Mouse (Mus musculus) layer of hippocampus, postnatal 14 days (tissue): Measurements from ENCODE around the gene Rpn1. TPM values are rescaled to one million over a fixed set of nuclear protein-coding genes. Genes with fewer than 3 reads are reported as not detected.
A peak's percentile ranks its signal among the peaks of the same experiment; 100 is the strongest.

Experiments
- DNase-seq, 2 experiments: peaks; one replicate each; pipeline ENCODE4 v3.0.0; 2021 to 2022; ENCODE audit warnings: low spot score in 2 of 2, mixed read lengths in 1 of 2
- total RNA-seq, 2 experiments: library from RNA; stranded (reverse); gene quantifications; 2 replicates each; pipeline ENCODE4 v1.2.3; 2021

Gene Rpn1
- total RNA-seq, 2 experiments from 2014 or later, result 143 to 166 TPM

DNA sequence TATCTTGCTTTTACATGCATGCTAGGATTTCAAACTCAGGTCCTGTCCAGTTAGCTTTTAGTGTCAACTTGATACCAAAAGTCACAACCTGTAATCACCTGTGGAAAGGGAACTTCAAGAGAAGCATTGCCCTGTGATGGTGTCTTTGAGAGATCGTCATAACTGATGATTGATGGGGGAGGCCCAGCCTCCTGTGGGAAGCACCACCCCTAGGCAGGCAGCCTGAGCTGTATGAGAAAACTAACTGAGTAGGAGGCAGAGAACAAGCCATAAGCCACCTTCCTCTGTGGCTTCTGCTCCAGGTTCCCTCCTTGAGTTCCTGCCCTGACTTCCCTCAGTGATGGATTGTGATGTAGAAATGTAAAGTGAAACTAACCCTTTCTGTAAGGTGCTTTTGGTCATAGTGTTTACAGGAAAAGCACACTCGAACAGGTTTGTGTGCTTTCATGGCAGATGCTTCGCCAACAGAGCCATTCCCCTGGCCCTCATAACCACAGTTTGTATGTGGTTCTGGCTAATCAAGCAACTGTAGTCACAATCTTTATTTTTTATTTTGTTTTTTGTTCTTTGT is 20.1 kb upstream of the Rpn1 start:
- no peak for DNase-seq

- no peak for DNase-seq
These were observed 19.2 kb upstream of the Rpn1 start for GRCm38 (mm10) chr6:88065116-88065515.

GRCm38 (mm10) chr6:88065968-88066367 is 18.3 kb upstream of the Rpn1 start:
- DNase-seq, result no peak

DNA sequence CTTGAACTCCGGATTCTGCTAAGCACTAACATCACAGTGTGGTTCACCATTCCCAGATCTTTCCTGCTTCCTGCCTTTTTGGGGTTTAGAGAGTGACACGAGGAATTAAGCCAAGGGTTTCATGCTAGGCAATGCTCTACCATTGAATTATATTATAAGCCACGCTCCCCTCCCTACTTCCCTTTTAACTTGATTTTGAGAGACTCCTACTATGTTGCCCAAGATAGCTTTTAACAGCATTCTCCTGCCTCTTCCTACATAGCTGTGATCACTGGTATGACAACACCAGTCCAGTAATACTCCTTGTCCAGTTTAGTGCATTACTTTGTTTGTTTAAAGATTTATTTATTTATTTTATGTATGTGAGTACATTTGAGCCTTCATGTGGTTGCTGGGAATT is 16.6 kb upstream of the Rpn1 start:
- DNase-seq, result no peak

- DNase-seq, result no peak
These were observed 15.5 kb upstream of the Rpn1 start for GRCm38 (mm10) chr6:88068739-88069138.

DNA sequence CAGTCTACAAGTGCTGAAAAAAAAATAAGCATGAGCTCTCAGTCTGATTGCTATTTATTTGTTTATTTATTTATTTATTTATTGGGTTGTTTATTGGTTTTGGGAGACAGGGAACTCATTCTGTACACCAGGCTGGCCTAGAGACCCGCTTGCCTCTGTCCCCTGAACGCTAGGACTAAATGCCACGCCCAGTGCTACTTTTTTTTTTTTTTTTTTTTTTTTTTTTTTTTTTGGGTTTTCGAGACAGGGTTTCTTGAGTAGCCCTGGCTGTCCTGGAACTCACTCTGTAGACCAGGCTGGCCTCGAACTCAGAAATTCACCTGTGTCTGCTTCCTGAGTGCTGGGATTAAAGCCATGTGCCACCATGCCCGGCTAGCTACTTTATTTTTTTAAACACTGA is 13.8 kb upstream of the Rpn1 start:
- no peak for DNase-seq

- no peak for DNase-seq
These were observed 13.1 kb upstream of the Rpn1 start for GRCm38 (mm10) chr6:88071216-88071615.

GRCm38 (mm10) chr6:88074752-88075554 is 9.3 kb upstream of the Rpn1 start:
- DNase-seq, result peak; percentile 94 to 96

GRCm38 (mm10) chr6:88075960-88076517 is 8.2 kb upstream of the Rpn1 start:
- DNase-seq, result no peak

- no peak for DNase-seq
These were observed 1.2 kb upstream of the Rpn1 start for GRCm38 (mm10) chr6:88083095-88083494.

DNA sequence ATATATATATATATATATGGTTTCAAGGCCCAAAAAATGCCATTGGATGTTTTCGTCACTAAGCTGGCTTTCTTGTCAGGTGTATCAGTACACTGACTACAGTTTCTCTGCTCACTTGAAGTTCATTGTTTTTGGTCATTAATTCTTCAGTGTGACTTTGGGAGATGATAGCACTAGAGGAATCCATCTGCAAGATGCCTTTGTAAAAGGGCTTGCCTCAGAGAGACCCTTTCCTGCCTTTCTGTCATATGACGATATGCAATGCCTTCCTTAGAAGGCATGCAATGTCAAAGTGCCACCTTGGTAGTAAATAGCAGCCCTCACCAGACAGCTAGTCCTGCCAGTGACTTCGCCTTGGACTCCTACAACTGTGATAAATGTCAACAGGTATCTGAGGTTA is 610 bp upstream of the Rpn1 start:
- no peak for DNase-seq

- no peak for DNase-seq
These were observed 4.7 kb downstream of the Rpn1 start for GRCm38 (mm10) chr6:88088971-88089370.

GRCm38 (mm10) chr6:88095377-88095776 is 11.1 kb downstream of the Rpn1 start:
- DNase-seq, result no peak

GRCm38 (mm10) chr6:88102096-88102495 is 17.8 kb downstream of the Rpn1 start:
- DNase-seq, result no peak

DNA sequence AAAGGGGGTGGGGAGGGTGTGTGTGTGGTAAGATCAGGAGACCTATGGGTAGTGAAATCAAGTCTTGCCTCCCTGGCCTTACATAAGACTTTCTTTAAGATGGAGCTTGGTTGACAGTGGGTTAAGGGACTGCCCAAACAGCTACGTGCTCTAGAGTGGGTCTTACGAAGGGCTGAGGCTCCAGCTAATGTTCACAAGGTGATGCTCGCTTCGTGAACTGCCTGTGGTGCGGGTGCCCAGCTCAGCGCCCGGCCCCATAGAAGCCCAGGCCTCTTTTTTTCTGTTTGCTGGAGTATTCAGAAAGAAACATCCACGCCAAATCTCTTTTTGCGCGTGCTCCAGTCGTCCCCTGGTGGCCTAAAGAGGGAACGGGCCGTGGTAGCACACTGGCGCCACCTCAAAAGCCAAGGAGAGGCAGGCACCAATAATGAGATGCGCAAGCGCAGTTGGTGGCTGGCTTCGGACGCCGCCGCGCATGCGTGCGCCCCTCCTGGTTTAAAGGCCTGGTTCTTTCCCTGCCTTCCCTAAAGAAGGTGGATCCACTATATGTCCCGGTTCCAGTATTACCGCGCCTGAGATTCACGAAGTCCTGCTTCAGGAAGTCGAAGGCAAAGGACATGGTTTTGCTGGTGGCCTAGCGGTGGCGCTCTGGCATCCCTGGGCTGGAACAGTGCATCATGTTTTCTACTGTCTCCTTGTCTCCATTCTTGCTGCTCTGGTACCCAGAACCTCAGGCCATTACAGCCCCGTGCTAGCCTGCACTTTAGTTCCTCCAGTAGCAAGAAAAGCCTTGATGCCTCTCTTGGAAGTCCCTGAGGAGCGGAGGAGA is 21.7 kb downstream of the Rpn1 start:
- DNase-seq, result peak; percentile 94 to 97

GRCm38 (mm10) chr6:88106612-88107123 is 22.4 kb downstream of the Rpn1 start:
- no peak for DNase-seq

GRCm38 (mm10) chr6:88107661-88108535 is 23.6 kb downstream of the Rpn1 start:
- no peak for DNase-seq

DNA sequence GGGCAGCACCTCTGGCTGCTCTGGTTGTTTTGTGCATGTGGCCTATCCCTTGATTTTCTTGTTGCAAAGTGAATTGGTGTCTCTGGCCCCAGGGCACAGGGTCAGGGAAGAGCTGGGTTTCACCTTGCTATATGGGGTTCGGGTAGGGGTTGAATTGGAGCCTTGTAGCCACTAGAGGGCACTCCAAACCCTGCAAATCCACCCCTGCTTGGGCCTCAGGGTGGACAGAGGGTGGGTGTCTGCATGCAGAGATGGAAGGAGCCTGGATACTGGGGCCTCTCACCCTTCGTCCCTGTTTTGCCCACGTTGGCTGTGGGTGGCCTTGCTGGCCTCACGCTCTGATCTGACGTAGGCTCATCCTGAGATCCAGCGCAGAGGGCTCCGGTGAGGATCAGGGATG is 28.9 kb downstream of the Rpn1 start:
- DNase-seq, result peak; percentile 59 to 67

- DNase-seq, result no peak
These were observed 30.1 kb downstream of the Rpn1 start for GRCm38 (mm10) chr6:88114414-88114813.

DNA sequence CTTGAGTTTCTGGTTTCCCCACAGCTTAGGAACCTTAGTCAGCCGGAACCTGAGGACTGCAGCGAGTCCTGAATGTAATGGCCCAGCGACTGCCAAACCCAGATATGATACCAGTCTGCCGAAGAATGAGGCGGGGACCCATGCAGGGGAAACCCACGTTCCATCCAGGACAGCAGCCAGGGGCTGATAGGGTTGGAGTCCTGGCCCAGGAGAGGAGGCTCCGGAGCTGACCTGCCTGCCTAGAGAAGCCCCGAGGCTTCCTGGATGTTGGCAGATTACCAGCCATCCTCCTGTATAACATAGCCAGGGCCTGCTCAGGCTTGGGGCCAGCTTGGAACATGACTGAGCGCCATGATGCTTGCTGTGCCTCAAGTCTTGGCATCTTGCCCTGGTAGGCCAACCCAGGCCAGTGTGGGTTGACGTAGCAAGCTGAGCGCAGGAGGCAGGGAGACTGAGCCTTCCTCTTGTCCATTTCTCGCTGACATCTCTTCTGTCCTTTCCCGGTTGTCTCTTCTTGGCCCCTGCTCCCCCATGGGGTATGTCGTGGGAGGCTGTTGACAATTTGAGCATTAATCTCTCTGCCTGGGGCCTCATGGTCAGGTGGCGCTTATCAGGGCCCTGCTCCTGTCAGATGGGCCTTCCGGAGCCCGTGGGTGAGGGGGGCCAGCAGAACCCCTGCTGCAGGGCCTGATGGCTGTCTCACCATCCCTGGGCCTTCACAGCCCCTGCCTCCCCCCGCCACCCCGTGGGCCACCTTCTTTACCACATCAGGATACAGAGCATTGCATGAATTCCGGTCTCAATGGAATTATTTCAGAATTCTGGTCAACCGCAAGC is 32.3 kb downstream of the Rpn1 start:
- no peak for DNase-seq
